Mouse (Mus musculus) heart, postnatal 4 days (tissue): ENCODE data around the gene Zic2. TPM values are rescaled to one million over a fixed set of nuclear protein-coding genes. Genes with fewer than 3 reads are reported as not detected.

Experiments used
- DNase-seq: peaks from one replicate; pipeline ENCODE4 v3.0.0; 2021
- total RNA-seq, 2 experiments: library from RNA; stranded (reverse); gene quantifications; 2 replicates each; pipeline ENCODE4 v1.2.3; 2021

The Zic2 gene
- total RNA-seq, 2 experiments from 2014 or later: not detected

- DNase-seq: no peak
Observed at GRCm38 (mm10) chr14:122477971-122478573, 2.8 kb downstream of the Zic2 start.

DNA sequence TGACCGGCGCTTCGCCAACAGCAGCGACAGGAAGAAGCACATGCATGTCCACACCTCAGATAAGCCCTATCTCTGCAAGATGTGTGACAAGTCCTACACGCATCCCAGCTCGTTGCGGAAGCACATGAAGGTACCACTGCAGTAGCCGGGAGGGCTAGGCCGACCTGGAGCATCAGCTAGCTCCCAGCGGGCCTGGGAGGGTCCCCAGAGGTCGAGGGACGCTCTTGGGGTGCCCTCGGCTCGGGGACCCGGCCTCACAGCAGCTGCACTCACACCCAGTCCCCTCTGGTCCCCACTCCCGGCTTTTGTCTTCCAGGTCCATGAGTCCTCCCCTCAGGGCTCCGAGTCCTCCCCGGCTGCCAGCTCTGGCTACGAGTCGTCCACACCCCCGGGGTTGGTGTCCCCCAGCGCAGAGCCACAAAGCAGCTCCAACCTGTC lies 3.4 kb downstream of the Zic2 start:
- no peak for DNase-seq

DNA sequence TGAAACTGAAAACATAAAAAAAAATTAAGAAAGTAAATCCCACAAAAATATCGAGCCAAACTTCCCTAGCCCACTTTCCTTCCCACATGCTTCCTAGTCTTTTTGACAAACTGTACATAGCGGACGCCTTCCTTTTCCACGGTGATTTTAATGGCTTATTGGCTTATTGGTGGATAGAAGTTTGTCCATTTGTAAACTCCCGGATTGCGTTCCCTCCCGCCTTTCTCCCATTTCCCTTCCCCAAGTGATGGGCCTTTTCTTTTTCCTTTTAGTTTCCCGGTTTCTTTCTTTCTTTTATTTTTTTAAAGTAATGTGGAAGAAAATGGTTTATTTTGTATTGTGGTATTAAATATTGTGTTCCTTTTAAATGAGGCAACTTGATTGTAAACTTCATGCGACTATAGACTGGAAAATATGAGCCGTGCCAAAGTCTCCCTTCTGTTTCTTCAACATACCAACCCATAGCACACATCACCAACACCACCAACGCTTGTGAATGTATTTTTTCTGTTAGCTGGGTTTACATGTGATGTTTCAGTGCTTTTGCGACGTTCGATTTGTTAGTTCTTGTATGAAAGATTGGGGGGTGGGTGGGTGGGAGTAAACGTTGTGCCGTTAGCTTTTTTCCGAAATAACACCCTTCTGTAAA lies 4.3 kb downstream of the Zic2 start:
- no peak for DNase-seq

DNA sequence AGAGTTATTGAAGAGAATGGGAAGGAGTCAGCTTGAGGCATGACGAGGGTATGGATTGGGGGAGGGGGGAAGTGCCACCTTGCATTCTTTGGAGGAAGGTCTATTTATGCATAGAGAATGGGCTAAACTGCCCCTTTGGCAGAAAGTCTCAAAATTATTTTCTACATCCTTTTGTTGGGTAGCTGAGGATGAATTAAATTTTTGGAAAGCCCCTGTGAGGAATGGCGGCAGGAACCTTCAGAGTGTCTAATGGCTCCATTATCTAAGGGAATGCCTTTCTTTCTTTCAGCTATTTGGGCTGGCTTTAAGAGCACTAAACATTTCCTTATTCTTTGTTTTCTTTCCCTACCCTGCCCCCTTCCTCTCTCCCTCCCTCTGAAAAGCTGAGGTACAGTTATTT lies 5.1 kb downstream of the Zic2 start:
- DNase-seq: no peak

GRCm38 (mm10) chr14:122481181-122481580 lies 5.9 kb downstream of the Zic2 start:
- no peak for DNase-seq

- no peak for DNase-seq
Observed at GRCm38 (mm10) chr14:122482081-122483023, 7.1 kb downstream of the Zic2 start.

- DNase-seq: no peak
Observed at GRCm38 (mm10) chr14:122483024-122483385, 7.8 kb downstream of the Zic2 start.

DNA sequence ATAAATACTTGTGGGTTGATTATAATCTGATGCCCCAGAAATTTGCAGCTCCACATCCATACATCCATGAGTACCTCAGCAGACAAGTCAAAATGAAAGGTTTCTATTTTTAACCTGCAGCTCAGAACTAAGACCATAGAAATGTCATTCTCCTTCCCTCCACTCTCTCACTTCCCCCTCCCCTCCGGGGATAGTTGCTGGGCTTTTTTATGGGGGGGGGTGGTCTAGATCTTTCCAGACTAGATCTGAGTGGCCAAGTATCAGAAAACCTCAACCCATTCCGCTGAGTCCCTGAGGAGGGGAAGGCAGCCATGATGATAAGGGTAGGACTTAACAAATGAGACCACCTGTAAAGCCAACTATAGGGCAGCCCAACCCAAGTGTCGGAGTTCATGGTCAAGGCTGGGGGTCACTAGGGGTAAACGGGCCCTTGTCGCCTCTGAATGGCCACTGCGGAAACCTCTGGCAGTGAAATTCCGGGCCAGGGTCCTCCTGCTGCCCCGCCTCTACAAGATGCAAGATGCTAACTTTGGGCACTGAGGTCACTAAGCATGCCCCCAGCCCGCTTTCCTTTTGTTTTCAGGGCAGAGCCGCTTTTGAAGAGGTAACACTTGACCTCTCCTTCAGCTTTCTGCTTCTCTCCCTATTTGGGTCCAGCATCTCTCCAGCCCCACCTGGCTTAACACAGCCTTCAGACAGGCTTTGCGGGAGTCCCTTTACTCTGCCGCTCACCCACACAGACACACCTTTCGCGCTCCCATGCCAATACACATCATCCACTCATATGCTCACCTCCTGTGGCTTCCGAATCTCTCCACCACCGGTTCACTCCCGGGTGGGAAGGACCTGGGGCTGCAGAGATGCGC lies 8.6 kb downstream of the Zic2 start:
- DNase-seq: no peak

GRCm38 (mm10) chr14:122484458-122484843 lies 9.2 kb downstream of the Zic2 start:
- no peak for DNase-seq

DNA sequence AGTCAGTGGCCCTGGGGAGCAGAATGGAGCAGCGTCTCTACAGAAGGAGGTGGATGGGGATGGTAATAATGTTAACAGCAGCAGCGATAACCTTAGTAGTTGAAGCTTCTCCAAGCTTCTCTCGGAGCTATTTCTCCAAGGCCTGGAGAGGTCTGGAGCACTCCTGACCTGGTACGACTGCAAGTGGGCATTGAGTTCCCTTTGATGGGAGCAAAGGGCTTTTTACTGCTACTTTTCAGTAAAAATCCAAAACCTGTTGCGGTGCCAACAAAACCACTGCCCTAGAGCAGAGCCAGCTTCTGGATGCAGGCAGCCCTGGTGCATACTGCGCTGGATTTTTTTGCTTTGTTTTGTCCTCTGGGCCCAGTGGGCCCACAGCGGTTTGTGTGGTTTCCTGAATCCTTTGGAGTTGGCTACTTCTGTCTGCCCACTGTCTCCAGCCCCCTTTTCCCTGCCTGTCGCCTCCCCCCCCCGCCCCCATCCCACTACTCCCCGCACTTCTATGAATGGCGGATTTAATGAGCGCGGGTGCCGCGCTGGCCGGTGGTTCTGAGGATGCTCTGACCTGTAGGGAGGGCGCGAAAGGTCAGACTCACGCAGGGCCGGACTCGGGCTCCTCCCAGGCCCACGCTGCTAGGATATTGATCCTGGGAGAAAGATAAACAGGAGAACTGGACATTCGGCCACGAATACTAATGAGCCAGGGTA lies 9.8 kb downstream of the Zic2 start:
- DNase-seq: no peak

- DNase-seq: no peak
Observed at GRCm38 (mm10) chr14:122485635-122486181, 10.5 kb downstream of the Zic2 start.

DNA sequence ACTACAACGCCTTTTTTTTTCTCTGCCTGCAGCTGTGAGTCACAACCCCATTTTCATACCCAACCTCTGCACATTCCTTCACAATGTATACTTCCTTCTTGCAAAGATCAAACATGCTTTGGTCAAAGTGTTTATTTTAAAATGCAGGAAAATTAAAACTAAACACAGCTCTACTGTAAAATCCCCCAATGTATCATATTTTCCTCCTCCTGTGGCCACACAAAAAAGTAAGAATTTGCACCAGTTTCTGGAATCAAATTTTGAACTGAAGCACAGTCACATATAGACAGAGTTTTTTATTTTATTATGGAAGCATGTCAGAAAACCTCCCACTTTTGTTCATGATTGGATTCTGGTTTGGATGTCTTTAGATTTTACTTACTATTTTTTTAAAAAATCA lies 11.4 kb downstream of the Zic2 start:
- DNase-seq: no peak

- no peak for DNase-seq
Observed at GRCm38 (mm10) chr14:122487366-122487765, 12.1 kb downstream of the Zic2 start.

DNA sequence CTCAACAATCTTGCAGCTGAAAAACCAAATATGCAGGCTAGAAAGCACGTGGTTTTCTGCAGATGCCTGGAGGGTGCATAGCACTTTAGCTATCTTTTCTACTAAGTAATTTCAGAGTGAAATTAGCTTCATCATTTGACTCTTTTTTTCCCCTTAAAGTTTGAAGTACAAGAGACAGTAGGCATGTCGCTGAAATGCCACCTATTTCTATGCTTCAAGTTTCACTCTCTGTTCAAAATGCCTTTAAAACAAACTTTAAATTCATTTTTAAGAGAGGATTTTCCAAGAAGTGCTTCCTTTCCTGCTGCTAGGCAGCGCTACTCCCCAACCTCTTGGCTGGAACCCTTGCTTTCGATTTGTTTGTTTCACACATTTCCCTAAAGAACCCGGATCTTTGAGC lies 13.8 kb downstream of the Zic2 start:
- no peak for DNase-seq

GRCm38 (mm10) chr14:122489686-122490414 lies 14.6 kb downstream of the Zic2 start:
- no peak for DNase-seq

- no peak for DNase-seq
Observed at GRCm38 (mm10) chr14:122490441-122491328, 15.4 kb downstream of the Zic2 start, which contains the start of gene Gm10837. Gene Gm10837, plus strand, starts transcription at chr14:122490586.

- no peak for DNase-seq
Observed at GRCm38 (mm10) chr14:122491521-122491920, 16.3 kb downstream of the Zic2 start.

- no peak for DNase-seq
Observed at GRCm38 (mm10) chr14:122492015-122492414, 16.8 kb downstream of the Zic2 start.

GRCm38 (mm10) chr14:122509058-122509457 lies 33.8 kb downstream of the Zic2 start:
- DNase-seq: no peak

DNA sequence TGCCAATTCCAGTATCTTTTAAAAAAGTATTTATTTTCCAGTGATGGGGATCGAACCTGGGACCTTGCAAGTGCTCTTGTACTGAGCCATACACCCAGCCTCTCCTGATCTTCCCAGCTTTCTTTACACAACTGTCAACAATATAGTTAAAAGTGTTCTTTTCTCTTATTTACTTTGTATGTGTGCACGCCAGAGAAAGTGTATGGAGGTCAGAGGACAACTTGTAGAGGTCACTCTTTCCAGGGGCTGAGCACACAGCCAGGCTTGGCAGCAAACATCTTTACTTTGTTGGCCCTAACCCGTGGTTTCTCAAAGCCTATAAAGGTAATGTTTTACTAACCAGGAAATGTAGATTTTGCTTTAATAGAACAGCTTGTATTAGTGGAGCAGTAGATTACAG lies 36.3 kb downstream of the Zic2 start:
- no peak for DNase-seq
